Mouse (Mus musculus): ENCODE data around the gene Gm11733. TPM values are rescaled to one million over a fixed set of nuclear protein-coding genes. Genes with fewer than 3 reads are reported as not detected.
A peak's percentile ranks its signal among the peaks of the same experiment; 100 is the strongest.

Gene Gm11733
- polyA plus RNA-seq, 1 experiment from 2014 or later = not detected

GRCm38 (mm10) chr11:117479746-117480145 lies 4.4 kb upstream of the Gm11733 start:
- Histone ChIP-seq H3K4me1 (peaks cover 66% of the 10 kb centered on the region), H3K9ac (peak overlapping the region; percentile 28; the same call in 1 of the 2 replicates), H3K9me3 (no peaks in the 10 kb centered on the region), H3K4me3 (no peak overlapping the region), H3K27me3 (replicated peaks) (no peaks in the 10 kb centered on the region), H3K4me2 (peak overlapping the region; percentile 30), H3K27ac (peak overlapping the region; percentile 92), H3K36me3 (replicated peaks) (no peaks in the 10 kb centered on the region)
- 34% methylated on average over 12 of the region's 12 CpGs for WGBS
- 0 out of 2 replicates have a peak, but pooled peaks have one; percentile 2 for ATAC-seq (replicated peaks)

GRCm38 (mm10) chr11:117482300-117482676 lies 1.9 kb upstream of the Gm11733 start:
- Histone ChIP-seq H3K36me3 (replicated peaks) (no peaks in the 10 kb centered on the region), H3K4me2 (peak overlapping the region; percentile 40), H3K27me3 (replicated peaks) (no peaks in the 10 kb centered on the region), H3K4me1 (peaks cover 71% of the 10 kb centered on the region), H3K9me3 (no peaks in the 10 kb centered on the region), H3K4me3 (peak overlapping the region; percentile 9), H3K27ac (peak overlapping the region; percentile 83), H3K9ac (peak overlapping the region; percentile 9; the same call in 1 of the 2 replicates)
- 12% methylated on average over 11 of the region's 11 CpGs for WGBS
- no peak for ATAC-seq (replicated peaks)

GRCm38 (mm10) chr11:117482677-117483511 lies 1.3 kb upstream of the Gm11733 start:
- Histone ChIP-seq H3K9me3 (no peaks in the 10 kb centered on the region), H3K4me1 (peaks cover 70% of the 10 kb centered on the region), H3K27me3 (replicated peaks) (no peaks in the 10 kb centered on the region), H3K4me2 (peak overlapping the region; percentile 40), H3K27ac (peak overlapping the region; percentile 83), H3K36me3 (replicated peaks) (no peaks in the 10 kb centered on the region), H3K4me3 (peak overlapping the region; percentile 9), H3K9ac (peak overlapping the region; percentile 9; the same call in 1 of the 2 replicates)
- peak; percentile 68 for ATAC-seq (replicated peaks)
- 2% methylated on average over 25 of the region's 26 CpGs for WGBS

- Histone ChIP-seq H3K4me2 (peak overlapping the region; percentile 20; the same call in 1 of the 2 replicates), H3K36me3 (replicated peaks) (no peaks in the 10 kb centered on the region), H3K4me1 (peaks cover 47% of the 10 kb centered on the region), H3K4me3 (no peak overlapping the region), H3K9me3 (no peaks in the 10 kb centered on the region), H3K9ac (no peak overlapping the region), H3K27me3 (replicated peaks) (no peaks in the 10 kb centered on the region), H3K27ac (peak overlapping the region; percentile 83)
- WGBS = 42% methylated on average over 17 of the region's 17 CpGs
- peak; percentile 68 for ATAC-seq (replicated peaks)
Measured at GRCm38 (mm10) chr11:117491408-117492208, 7.4 kb downstream of the Gm11733 start.

- no peak for ATAC-seq (replicated peaks)
- Histone ChIP-seq H3K9ac (no peak overlapping the region), H3K27ac (peak overlapping the region; percentile 83), H3K4me3 (no peak overlapping the region), H3K4me2 (peak overlapping the region; percentile 20; the same call in 1 of the 2 replicates), H3K27me3 (replicated peaks) (no peaks in the 10 kb centered on the region), H3K9me3 (no peaks in the 10 kb centered on the region), H3K4me1 (peaks cover 53% of the 10 kb centered on the region), H3K36me3 (replicated peaks) (no peaks in the 10 kb centered on the region)
- WGBS = 5% methylated on average over 1 of the region's 1 CpGs
Measured at GRCm38 (mm10) chr11:117492209-117492505, 8.0 kb downstream of the Gm11733 start.

GRCm38 (mm10) chr11:117496812-117497211 lies 12.6 kb downstream of the Gm11733 start:
- H3K27ac ChIP-seq = peak overlapping the region; percentile 92
- H3K9me3 ChIP-seq = no peaks in the 10 kb centered on the region
- H3K4me3 ChIP-seq = no peak overlapping the region
- whole genome bisulfite sequencing = 12% methylated on average over 4 of the region's 4 CpGs
- peak overlapping the region; percentile 35 for H3K4me2 ChIP-seq
- H3K36me3 ChIP-seq (replicated peaks) = no peaks in the 10 kb centered on the region
- peak; percentile 71 for ATAC-seq (replicated peaks)
- no peaks in the 10 kb centered on the region for H3K27me3 ChIP-seq (replicated peaks)
- no peak overlapping the region for H3K9ac ChIP-seq
- peaks cover 65% of the 10 kb centered on the region for H3K4me1 ChIP-seq

- WGBS = 7% methylated on average over 16 of the region's 16 CpGs
- H3K4me3 ChIP-seq = no peak overlapping the region
- H3K4me1 ChIP-seq = peaks cover 58% of the 10 kb centered on the region
Measured at GRCm38 (mm10) chr11:117497256-117498136, 13.3 kb downstream of the Gm11733 start.

GRCm38 (mm10) chr11:117498137-117498511 lies 14.0 kb downstream of the Gm11733 start:
- WGBS = 23% methylated on average over 1 of the region's 1 CpGs
- H3K4me3 ChIP-seq = no peak overlapping the region
- H3K36me3 ChIP-seq (replicated peaks) = no peaks in the 10 kb centered on the region
- H3K4me2 ChIP-seq = peak overlapping the region; percentile 35
- H3K27ac ChIP-seq = peak overlapping the region; percentile 92
- no peaks in the 10 kb centered on the region for H3K9me3 ChIP-seq
- H3K9ac ChIP-seq = 0 out of 2 replicates have a peak overlapping the region, but pooled peaks have one; percentile 28
- H3K4me1 ChIP-seq = peaks cover 53% of the 10 kb centered on the region
- no peaks in the 10 kb centered on the region for H3K27me3 ChIP-seq (replicated peaks)
- peak; percentile 47 for ATAC-seq (replicated peaks)

More at GRCm38 (mm10) chr11:117497256-117498136, 13.3 kb downstream of the Gm11733 start:
- Histone ChIP-seq H3K27ac (peak overlapping the region; percentile 92), H3K9ac (0 out of 2 replicates have a peak overlapping the region, but pooled peaks have one; percentile 28), H3K27me3 (replicated peaks) (no peaks in the 10 kb centered on the region), H3K4me2 (peak overlapping the region; percentile 35), H3K9me3 (no peaks in the 10 kb centered on the region), H3K36me3 (replicated peaks) (no peaks in the 10 kb centered on the region)
- peak; percentile 92 for ATAC-seq (replicated peaks)

GRCm38 (mm10) chr11:117508972-117509371 lies 24.8 kb downstream of the Gm11733 start:
- H3K27me3 ChIP-seq (replicated peaks) = no peaks in the 10 kb centered on the region
- no peaks in the 10 kb centered on the region for H3K36me3 ChIP-seq (replicated peaks)
- no peak overlapping the region for H3K4me3 ChIP-seq
- no peak overlapping the region for H3K9ac ChIP-seq
- no peaks in the 10 kb centered on the region for H3K9me3 ChIP-seq
- H3K27ac ChIP-seq = no peak overlapping the region
- H3K4me2 ChIP-seq = no peak overlapping the region
- ATAC-seq (replicated peaks) = no peak
- H3K4me1 ChIP-seq = no peaks in the 10 kb centered on the region
- 94% methylated on average over 4 of the region's 4 CpGs for WGBS

- H3K9me3 ChIP-seq = no peaks in the 10 kb centered on the region
- no peak overlapping the region for H3K4me2 ChIP-seq
- 0 out of 2 replicates have a peak, but pooled peaks have one; percentile 37 for ATAC-seq (replicated peaks)
- H3K27ac ChIP-seq = no peak overlapping the region
- H3K4me3 ChIP-seq = no peak overlapping the region
- H3K4me1 ChIP-seq = peaks cover 4% of the 10 kb centered on the region; the same call in 1 of the 2 replicates
- no peak overlapping the region for H3K9ac ChIP-seq
- 58% methylated on average over 10 of the region's 10 CpGs for WGBS
- H3K36me3 ChIP-seq (replicated peaks) = no peaks in the 10 kb centered on the region
- no peaks in the 10 kb centered on the region; the same call in 1 of the 2 replicates for H3K27me3 ChIP-seq (replicated peaks)
Measured at GRCm38 (mm10) chr11:117515718-117516421, 31.7 kb downstream of the Gm11733 start.

- Histone ChIP-seq H3K36me3 (replicated peaks) (no peaks in the 10 kb centered on the region), H3K9ac (no peak overlapping the region), H3K4me2 (no peak overlapping the region), H3K27me3 (replicated peaks) (no peaks in the 10 kb centered on the region; the same call in 1 of the 2 replicates), H3K4me1 (peaks cover 4% of the 10 kb centered on the region; the same call in 1 of the 2 replicates), H3K4me3 (no peak overlapping the region), H3K27ac (no peak overlapping the region), H3K9me3 (no peaks in the 10 kb centered on the region)
- WGBS = 89% methylated on average over 3 of the region's 3 CpGs
- ATAC-seq (replicated peaks) = no peak
Measured at GRCm38 (mm10) chr11:117516422-117516796, 32.2 kb downstream of the Gm11733 start.

Measured in midbrain, embryonic 15.5 days (tissue).